Mouse (Mus musculus): ENCODE data around the gene Cers1. TPM values are rescaled to one million over a fixed set of nuclear protein-coding genes. Genes with fewer than 3 reads are reported as not detected.

Gene Cers1
- total RNA-seq, 1 experiment from 2014 or later = not detected

DNA sequence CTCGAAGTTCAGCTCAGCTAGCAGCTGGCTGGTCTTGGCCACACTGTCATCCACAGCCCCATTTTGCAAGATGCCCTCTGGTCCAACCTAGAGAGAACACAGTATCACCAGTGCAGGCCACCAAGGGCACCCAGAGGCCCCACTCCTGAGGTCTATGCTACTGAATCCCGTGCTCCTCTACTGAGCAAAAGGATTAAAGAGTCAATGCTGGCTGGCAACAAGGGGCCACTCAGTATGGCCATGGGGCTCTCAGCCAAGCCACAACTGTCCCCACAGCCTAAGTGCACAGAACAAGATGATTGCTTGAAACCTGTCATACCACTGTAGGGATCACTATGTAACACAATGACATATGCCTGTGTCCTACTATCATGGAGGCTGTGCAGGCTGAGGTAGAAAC lies 28.7 kb downstream of the Cers1 start:
- ATAC-seq (ENCODE audit: extremely low read depth, insufficient number of reproducible peaks, low FRiP score, poor library complexity, severe bottlenecking) = no peak

GRCm38 (mm10) chr8:70347443-70347842 lies 31.9 kb downstream of the Cers1 start:
- no peak for ATAC-seq (ENCODE audit: extremely low read depth, insufficient number of reproducible peaks, low FRiP score, poor library complexity, severe bottlenecking)

DNA sequence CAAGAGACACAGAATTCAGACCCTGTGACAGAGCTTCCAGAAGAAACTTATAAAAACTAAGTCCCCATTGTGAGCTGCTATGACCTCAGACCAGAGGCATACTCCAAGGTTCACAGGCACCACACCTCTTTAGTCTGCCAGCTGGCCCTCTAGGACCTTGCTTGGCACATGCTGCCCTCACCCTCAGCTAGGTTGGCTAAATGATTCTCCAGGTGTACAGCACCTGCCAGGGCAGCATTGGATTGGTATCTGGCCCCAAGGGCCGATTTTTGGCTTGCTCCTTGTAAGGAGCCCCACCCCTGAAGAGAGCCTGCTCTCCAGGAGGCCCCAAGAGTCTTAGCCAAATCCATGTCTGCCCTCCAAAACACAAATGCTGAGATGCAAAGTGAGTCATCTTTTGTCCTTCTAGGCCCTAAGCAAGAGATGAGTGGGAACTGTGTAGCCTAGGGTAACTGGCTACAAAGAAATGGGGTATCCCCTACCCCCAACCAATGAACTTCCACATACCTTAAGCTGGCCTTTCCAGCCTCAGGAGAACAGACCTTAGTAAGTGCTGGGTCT lies 32.4 kb downstream of the Cers1 start:
- no peak for ATAC-seq (ENCODE audit: extremely low read depth, insufficient number of reproducible peaks, low FRiP score, poor library complexity, severe bottlenecking)

- ATAC-seq (ENCODE audit: extremely low read depth, insufficient number of reproducible peaks, low FRiP score, poor library complexity, severe bottlenecking) = no peak
Measured at GRCm38 (mm10) chr8:70351035-70351999, 35.7 kb downstream of the Cers1 start.

GRCm38 (mm10) chr8:70352000-70352384 lies 36.4 kb downstream of the Cers1 start:
- no peak for ATAC-seq (ENCODE audit: extremely low read depth, insufficient number of reproducible peaks, low FRiP score, poor library complexity, severe bottlenecking)

GRCm38 (mm10) chr8:70352657-70353151 lies 37.1 kb downstream of the Cers1 start:
- no peak for ATAC-seq (ENCODE audit: extremely low read depth, insufficient number of reproducible peaks, low FRiP score, poor library complexity, severe bottlenecking)

DNA sequence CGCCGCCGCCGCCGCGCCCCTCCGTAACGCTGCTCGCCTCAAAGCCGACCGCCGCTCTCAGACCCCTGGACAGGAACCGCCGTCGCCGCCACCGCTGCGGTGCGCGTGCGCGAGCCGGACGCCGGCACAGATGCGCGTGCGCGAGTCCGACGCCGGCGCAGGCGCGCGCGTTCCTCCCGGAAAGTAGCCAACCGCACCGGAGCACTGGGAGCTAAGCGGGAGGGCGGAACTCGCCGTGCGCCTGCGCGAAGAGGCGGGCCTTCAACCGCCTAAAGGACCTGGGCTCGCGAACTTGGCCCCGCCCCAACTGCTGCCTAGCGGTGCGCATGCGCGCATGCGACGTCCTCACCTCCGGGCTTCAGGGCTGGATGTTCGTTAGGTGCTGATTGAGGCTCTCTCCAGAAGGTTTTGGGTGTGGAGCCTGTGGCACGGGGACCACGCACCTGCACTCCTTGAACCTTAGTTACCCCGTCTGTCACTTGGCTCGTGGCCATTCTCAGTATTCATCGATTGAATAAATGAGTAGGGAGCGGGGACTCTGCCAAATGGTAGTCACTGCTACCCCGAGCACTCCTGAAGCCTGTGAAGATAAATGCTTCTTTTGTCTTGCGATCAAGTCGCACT lies 37.7 kb downstream of the Cers1 start, which contains the start of gene Upf1:
Gene Upf1, minus strand, starts transcription at position 85 of the 624 bp plus-strand sequence.
- ATAC-seq (ENCODE audit: extremely low read depth, insufficient number of reproducible peaks, low FRiP score, poor library complexity, severe bottlenecking) = peak; percentile 89

DNA sequence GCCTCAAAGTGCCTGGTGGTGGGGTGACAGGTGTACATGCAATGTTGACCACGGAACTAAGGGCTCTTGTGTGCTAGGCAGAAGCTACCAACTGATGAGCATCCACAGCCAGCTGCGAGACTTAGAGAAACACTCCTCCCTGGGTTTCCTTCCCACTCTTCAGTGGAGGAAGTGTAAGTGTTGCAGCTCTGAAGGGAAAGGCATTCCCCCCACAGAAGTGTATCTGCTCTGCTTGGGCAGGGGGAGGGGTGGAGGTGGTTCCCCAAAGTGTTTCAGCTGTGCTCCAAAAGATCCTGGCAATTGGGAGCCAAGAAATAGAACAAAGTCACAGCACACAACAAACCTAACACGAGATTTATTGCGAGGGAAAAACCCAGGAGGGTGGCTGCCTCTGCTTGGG lies 38.4 kb downstream of the Cers1 start:
- ATAC-seq (ENCODE audit: extremely low read depth, insufficient number of reproducible peaks, low FRiP score, poor library complexity, severe bottlenecking) = no peak

GRCm38 (mm10) chr8:70356111-70356510 lies 40.5 kb downstream of the Cers1 start:
- ATAC-seq (ENCODE audit: extremely low read depth, insufficient number of reproducible peaks, low FRiP score, poor library complexity, severe bottlenecking) = no peak

DNA sequence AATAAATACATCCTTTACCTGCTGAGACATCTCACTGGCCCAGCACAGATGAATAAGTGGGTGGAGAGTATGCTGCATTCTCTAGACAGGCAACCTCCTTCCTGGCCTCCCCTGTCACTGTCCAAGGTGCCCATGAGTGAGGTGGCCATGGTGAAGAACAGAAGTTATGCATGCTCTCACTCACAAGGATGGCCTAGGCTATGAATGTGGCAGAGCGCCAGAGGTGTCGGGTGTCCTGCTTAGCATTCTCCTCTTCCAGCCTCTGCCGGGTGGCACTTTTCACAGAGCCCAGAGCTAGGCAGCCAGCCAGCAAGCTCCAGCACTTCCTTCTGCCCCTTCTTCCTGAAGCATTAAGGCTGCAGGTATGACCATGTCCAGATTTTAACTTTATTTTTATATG lies 43.8 kb downstream of the Cers1 start:
- no peak for ATAC-seq (ENCODE audit: extremely low read depth, insufficient number of reproducible peaks, low FRiP score, poor library complexity, severe bottlenecking)

DNA sequence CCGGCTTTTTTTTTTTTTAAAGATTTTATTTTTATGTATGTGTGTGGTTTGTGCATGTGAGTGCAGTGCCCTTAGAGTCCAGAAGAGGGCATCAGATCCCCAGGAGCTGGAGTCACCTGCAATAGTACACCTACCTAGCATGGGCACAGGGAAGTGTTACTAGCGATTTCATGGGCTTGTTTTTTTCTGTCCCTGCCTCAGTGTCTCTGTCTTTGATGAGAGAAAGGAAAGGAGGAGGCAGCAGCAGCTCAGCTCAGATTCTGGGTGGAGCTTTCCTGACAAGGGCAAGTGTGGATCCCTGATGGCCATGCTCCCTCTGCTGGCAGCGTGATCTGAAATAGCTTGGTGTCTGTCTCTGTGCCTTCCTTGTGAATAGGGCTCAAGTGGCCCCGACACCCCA lies 45.2 kb downstream of the Cers1 start:
- no peak for ATAC-seq (ENCODE audit: extremely low read depth, insufficient number of reproducible peaks, low FRiP score, poor library complexity, severe bottlenecking)

DNA sequence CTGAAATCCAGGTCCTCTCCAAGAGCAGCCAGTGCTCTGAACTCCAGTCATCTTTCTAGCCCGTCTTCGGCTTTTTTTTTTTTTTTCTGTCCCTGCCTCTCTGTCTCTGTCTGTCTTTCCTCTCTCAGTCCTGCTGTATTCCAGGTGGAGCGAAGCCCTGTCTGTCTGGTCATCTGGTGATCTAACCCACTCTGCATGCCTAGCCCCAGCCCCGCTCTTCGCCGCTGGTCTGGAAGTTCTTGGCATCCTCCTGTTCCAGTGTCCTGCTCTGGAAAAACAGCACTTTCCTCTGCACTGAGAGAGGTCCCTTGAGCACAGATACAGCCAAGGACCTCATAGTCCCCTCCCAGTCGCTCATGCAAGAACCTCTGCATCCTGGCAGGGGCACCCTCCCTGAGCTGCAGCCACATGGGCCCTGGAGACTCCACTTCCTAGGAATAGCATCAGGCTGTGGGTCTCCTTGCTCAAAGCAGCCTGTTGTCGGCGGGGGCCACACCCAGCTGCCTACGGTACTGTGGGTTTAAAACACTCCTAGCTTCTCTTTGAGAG lies 46.0 kb downstream of the Cers1 start:
- ATAC-seq (ENCODE audit: extremely low read depth, insufficient number of reproducible peaks, low FRiP score, poor library complexity, severe bottlenecking) = no peak

DNA sequence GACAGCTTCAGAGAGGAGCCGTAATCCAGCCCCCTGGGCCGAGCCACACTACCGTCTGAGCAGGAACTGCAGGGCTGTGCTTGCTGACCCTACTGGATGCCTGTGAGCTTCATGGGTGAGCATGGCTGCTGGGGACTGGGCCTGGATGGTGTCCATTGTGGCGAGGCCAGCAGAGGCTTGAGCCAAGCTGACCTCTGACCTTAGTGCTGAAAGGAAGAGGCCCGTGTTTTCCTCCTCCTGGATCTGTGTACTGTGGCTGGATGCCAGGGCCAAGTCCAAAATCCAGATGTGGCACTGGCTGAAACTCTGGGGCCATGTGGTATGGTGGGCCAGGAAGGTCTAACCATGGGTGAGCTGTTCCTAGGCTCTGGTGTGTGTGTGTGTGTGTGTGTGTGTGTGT lies 48.5 kb downstream of the Cers1 start:
- no peak for ATAC-seq (ENCODE audit: extremely low read depth, insufficient number of reproducible peaks, low FRiP score, poor library complexity, severe bottlenecking)

GRCm38 (mm10) chr8:70366588-70366987 lies 51.0 kb downstream of the Cers1 start:
- ATAC-seq (ENCODE audit: extremely low read depth, insufficient number of reproducible peaks, low FRiP score, poor library complexity, severe bottlenecking) = no peak

GRCm38 (mm10) chr8:70370476-70370875 lies 54.9 kb downstream of the Cers1 start:
- ATAC-seq (ENCODE audit: extremely low read depth, insufficient number of reproducible peaks, low FRiP score, poor library complexity, severe bottlenecking) = no peak

- ATAC-seq (ENCODE audit: extremely low read depth, insufficient number of reproducible peaks, low FRiP score, poor library complexity, severe bottlenecking) = no peak
Measured at GRCm38 (mm10) chr8:70371951-70372350, 56.4 kb downstream of the Cers1 start.

- ATAC-seq (ENCODE audit: extremely low read depth, insufficient number of reproducible peaks, low FRiP score, poor library complexity, severe bottlenecking) = no peak
Measured at GRCm38 (mm10) chr8:70373397-70374317, 58.1 kb downstream of the Cers1 start, which contains the start of gene Comp. Gene Comp, plus strand, starts transcription at chr8:70373558.

DNA sequence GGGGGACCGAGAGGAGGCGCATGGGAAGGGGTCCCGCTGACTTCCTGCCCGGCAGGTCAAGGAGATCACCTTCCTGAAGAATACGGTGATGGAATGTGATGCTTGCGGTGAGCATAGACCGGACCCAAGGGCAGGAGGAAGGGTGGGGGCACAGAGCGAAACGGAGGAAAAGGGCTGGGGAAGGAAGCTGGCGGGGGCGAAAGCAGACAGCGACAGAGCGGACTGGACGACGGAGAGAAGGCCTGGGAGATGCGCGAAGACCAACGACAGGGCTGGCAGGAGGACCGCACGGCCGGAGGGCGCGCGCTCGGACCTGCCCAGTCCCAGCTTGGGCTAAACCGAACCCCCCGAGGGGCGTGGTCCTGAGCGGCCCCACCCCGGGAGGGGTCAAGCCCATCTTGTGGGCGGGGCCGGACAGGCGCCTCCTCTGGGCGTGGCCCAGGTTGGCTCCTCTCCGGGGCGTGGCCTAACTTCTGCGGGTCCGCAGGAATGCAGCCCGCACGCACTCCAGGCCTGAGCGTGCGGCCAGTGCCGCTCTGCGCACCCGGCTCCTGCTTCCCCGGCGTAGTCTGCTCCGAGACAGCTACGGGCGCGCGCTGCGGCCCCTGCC lies 58.8 kb downstream of the Cers1 start:
- ATAC-seq (ENCODE audit: extremely low read depth, insufficient number of reproducible peaks, low FRiP score, poor library complexity, severe bottlenecking) = no peak

Data from neutrophil, adult 5-6 weeks (primary cell).